Comparison of ENCODE assay signal across 13 mouse cellular contexts in genomic region chr9:7767526-7767925, GRCm38 (mm10). TPM values are rescaled to one million over a fixed set of nuclear protein-coding genes. Genes with fewer than 3 reads are reported as not detected.
A peak's percentile ranks its signal among the peaks of the same experiment; 100 is the strongest.
DNase-seq lines count a peak whose midpoint lies in the region; ATAC-seq lines count a peak whose summit lies in the region.
"Had no signal": no experiment of that assay in that cellular context is flagged by ENCODE, and none has a peak within 500 bp of the region (broad histone marks: within the 10 kb centered on the region; RNA-seq: fewer than 3 reads in every experiment).

No protein-coding gene starts in this region.

- H3K4me2 ChIP-seq in hindbrain, embryonic 12.5 days (replicated peaks) = no peak overlapping the region
- H3K4me2 ChIP-seq in hindbrain, embryonic 14.5 days (replicated peaks) = no peak overlapping the region
- H3K4me2 ChIP-seq in midbrain, embryonic 11.5 days = peak overlapping the region; percentile 14; the same call in 1 of the 2 replicates
- H3K4me2 ChIP-seq: embryonic facial prominence, embryonic 13.5 days; liver, embryonic 13.5 days had no signal

- no peak overlapping the region for H3K4me3 ChIP-seq in hindbrain, embryonic 12.5 days
- H3K4me3 ChIP-seq in hindbrain, embryonic 14.5 days (replicated peaks; ENCODE audit: low read length) = no peak overlapping the region
- no peak overlapping the region for H3K4me3 ChIP-seq in midbrain, embryonic 11.5 days (ENCODE audit: low read depth, low read length)
- H3K4me3 ChIP-seq: embryonic facial prominence, embryonic 13.5 days; liver, embryonic 13.5 days had no signal

- ATAC-seq in hindbrain, embryonic 12.5 days (ENCODE audit: low FRiP score) = peak; percentile 24; the same call in 1 of the 2 replicates
- no peak for ATAC-seq in hindbrain, embryonic 14.5 days (ENCODE audit: low FRiP score)
- peak; percentile 12; the same call in 1 of the 2 replicates for ATAC-seq in midbrain, embryonic 11.5 days (ENCODE audit: low FRiP score)

- peaks cover 8% of the 10 kb centered on the region for H3K27me3 ChIP-seq in hindbrain, embryonic 12.5 days
- peaks cover 8% of the 10 kb centered on the region; the same call in 1 of the 2 replicates for H3K27me3 ChIP-seq in hindbrain, embryonic 14.5 days (ENCODE audit: control insufficient read depth, insufficient read depth, low read length)
- peaks cover 4% of the 10 kb centered on the region for H3K27me3 ChIP-seq in midbrain, embryonic 11.5 days (ENCODE audit: control insufficient read depth, insufficient read depth, low read length)
- H3K27me3 ChIP-seq: liver, embryonic 13.5 days had no signal

- no peak for DNase-seq in hindbrain, embryonic 14.5 days (ENCODE audit: low spot score)
- peak; percentile 60 for DNase-seq in embryo, embryonic 10.5 days (ENCODE audit: low spot score)
- DNase-seq in midbrain, embryonic 11.5 days (ENCODE audit: low spot score, missing footprints) = peak; percentile 88
- peak; percentile 67 to 73 for DNase-seq in thymus, postnatal 10 days (ENCODE audit: low spot score in 2 of 2)
- DNase-seq in c-Kit-positive CD71-positive TER-119-positive erythroid progenitor cells, embryonic 14.5 days (ENCODE audit: low spot score) = no peak
- no peak for DNase-seq in liver
- no peak for DNase-seq in cerebellum, adult 11 months
- DNase-seq: heart, postnatal 10 days; kidney, adult 18-20 months; layer of hippocampus, adult 9-11 months; liver, embryonic 13.5 days had no signal

- peaks cover 4% of the 10 kb centered on the region; the same call in 1 of the 2 replicates for H3K36me3 ChIP-seq in hindbrain, embryonic 12.5 days
- H3K36me3 ChIP-seq in hindbrain, embryonic 14.5 days (replicated peaks; ENCODE audit: control insufficient read depth, insufficient read depth) = no peaks in the 10 kb centered on the region
- H3K36me3 ChIP-seq in midbrain, embryonic 11.5 days (ENCODE audit: control insufficient read depth, insufficient read depth, low read length) = no peaks in the 10 kb centered on the region

- H3K27ac ChIP-seq in hindbrain, embryonic 12.5 days = peak overlapping the region; percentile 44
- H3K27ac ChIP-seq in hindbrain, embryonic 14.5 days = no peak overlapping the region
- H3K27ac ChIP-seq in midbrain, embryonic 11.5 days (ENCODE audit: low read depth, low read length) = peak overlapping the region; percentile 31; the same call in 1 of the 2 replicates
- H3K27ac ChIP-seq: embryonic facial prominence, embryonic 13.5 days had no signal

- H3K9ac ChIP-seq in hindbrain, embryonic 12.5 days = no peak overlapping the region
- H3K9ac ChIP-seq in hindbrain, embryonic 14.5 days = no peak overlapping the region
- peak overlapping the region; percentile 24; the same call in 1 of the 2 replicates for H3K9ac ChIP-seq in midbrain, embryonic 11.5 days (ENCODE audit: low read length)
- H3K9ac ChIP-seq: embryonic facial prominence, embryonic 13.5 days had no signal

- WGBS in hindbrain, embryonic 12.5 days = 21% methylated on average over 2 of the region's 2 CpGs
- 2% methylated on average over 2 of the region's 2 CpGs for WGBS in hindbrain, embryonic 14.5 days
- WGBS in midbrain, embryonic 11.5 days = 11% methylated on average over 2 of the region's 2 CpGs

- peaks cover 24% of the 10 kb centered on the region for H3K4me1 ChIP-seq in hindbrain, embryonic 12.5 days
- H3K4me1 ChIP-seq in hindbrain, embryonic 14.5 days (replicated peaks; ENCODE audit: control insufficient read depth, insufficient read depth, low read length) = peaks cover 20% of the 10 kb centered on the region
- H3K4me1 ChIP-seq in midbrain, embryonic 11.5 days (ENCODE audit: control insufficient read depth, insufficient read depth, low read length) = peaks cover 34% of the 10 kb centered on the region

- no peaks in the 10 kb centered on the region for H3K9me3 ChIP-seq in hindbrain, embryonic 12.5 days (replicated peaks)
- H3K9me3 ChIP-seq in hindbrain, embryonic 14.5 days (ENCODE audit: control insufficient read depth, low read length) = no peaks in the 10 kb centered on the region
- H3K9me3 ChIP-seq in midbrain, embryonic 11.5 days (ENCODE audit: control insufficient read depth, low read length) = no peaks in the 10 kb centered on the region
- H3K9me3 ChIP-seq: embryonic facial prominence, embryonic 13.5 days; liver, embryonic 13.5 days had no signal

RNA-seq across cellular contexts. Expression of gene Tmem123, which starts 3.7 kb away (rescaled TPM):
- polyA plus RNA-seq in hindbrain, embryonic 12.5 days (2016; fragmentation: Nextera tagmentation; extraction: Ambion mirVana) = 80.1 and 84.2 TPM in 2 replicates
- polyA plus RNA-seq in hindbrain, embryonic 14.5 days (2014; fragmentation: Nextera tagmentation; extraction: Ambion mirVana) = 25.6 and 28.3 TPM in 2 replicates
- polyA plus RNA-seq in midbrain, embryonic 11.5 days (2014; fragmentation: Nextera tagmentation; extraction: Ambion mirVana) = 140 and 153 TPM in 2 replicates

Comparison
In these comparisons a context has a peak if more than half of its experiments do, and no peak if none do; other contexts are left out.
1. DNase-seq: peak in embryo, embryonic 10.5 days (single experiment), midbrain, embryonic 11.5 days (single experiment) and thymus, postnatal 10 days (2 of 2); none in hindbrain, embryonic 14.5 days (single experiment), c-Kit-positive CD71-positive TER-119-positive erythroid progenitor cells, embryonic 14.5 days (single experiment), liver (single experiment) and cerebellum, adult 11 months (single experiment).